Mouse (Mus musculus) frontal cortex, postnatal 25 days (tissue): ENCODE results near the gene Atxn7.
A peak's percentile ranks its signal among the peaks of the same experiment; 100 is the strongest.

Experiments
- DNase-seq, 2 experiments: peaks; one replicate each; pipeline ENCODE4 v3.0.0; 2022; ENCODE audit warnings: low spot score in 2 of 2

Atxn7 gene

DNA sequence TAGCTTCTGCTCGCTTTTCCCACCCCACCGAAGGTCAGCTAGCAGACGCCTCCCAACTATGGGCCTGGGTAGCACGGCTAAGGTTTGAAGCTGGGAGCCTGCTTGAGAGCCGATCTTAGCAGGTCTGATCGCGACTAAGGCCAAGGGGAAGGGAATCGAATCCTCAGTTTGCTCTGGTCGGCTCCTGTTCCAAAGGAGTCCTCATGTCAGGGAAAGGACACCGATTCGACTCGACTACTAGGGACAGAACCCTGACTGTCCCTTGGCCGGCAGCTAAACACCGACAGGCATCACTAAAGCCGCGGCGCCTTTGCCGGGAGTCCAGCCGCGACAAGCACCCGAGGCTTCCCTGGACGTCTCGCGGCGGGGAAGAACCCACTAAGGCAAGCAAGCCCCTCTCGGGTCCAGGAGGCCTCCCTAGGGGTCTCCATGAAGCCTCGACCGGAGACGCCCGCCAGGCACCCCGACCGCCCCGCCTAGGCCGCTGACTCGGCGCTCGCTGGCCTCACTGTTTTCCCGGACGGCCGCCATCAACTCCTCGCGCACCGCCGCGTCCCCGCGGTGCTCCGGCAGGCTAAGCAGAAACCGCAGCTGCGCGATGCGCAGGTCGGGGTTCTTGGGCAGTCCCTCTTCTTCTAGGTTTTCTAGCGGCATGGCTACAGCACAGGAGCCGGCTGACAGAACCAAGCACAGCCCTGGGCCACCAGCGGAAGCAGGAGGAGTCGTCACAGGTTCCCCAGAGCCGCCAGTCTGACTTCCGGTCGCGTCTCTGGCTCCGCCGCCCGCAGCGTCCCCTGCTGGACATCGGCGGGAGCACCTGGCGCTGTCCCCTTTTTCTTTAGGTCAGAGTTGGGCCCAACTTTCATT is 159.2 kb downstream of the Atxn7 start, which contains the start of gene Psmd6:
TSS of gene Psmd6 (minus strand) at position 755 of the 867 bp plus-strand sequence.
- DNase-seq: peak; percentile 89 to 92
